Mouse (Mus musculus): ENCODE results near the gene Foxred2. TPM values are rescaled to one million over a fixed set of nuclear protein-coding genes. Genes with fewer than 3 reads are reported as not detected.

The Foxred2 gene
- polyA plus RNA-seq, 1 experiment from 2014 or later: 4.5 TPM

- H3K9ac ChIP-seq (ENCODE audit: low read depth, low read length): no peak overlapping the region
- no peak overlapping the region for H3K4me3 ChIP-seq (ENCODE audit: low read depth, low read length)
- no peak overlapping the region for H3K4me2 ChIP-seq (ENCODE audit: low read depth, low read length)
- no peak overlapping the region for H3K27ac ChIP-seq (replicated peaks; ENCODE audit: low read depth, low read length)
- H3K36me3 ChIP-seq (ENCODE audit: control insufficient read depth, insufficient read depth, low read length): peaks cover 69% of the 10 kb centered on the region
- no peaks in the 10 kb centered on the region for H3K4me1 ChIP-seq (ENCODE audit: control insufficient read depth, insufficient read depth, low read length)
- H3K27me3 ChIP-seq (replicated peaks; ENCODE audit: control insufficient read depth, insufficient read depth, low read length): no peaks in the 10 kb centered on the region
- ATAC-seq (ENCODE audit: low read depth) (peak; percentile 55; the same call in 1 of the 2 replicates), DNase-seq (ENCODE audit: low spot score) (peak; percentile 89)
- WGBS: 37% methylated on average over 8 of the region's 8 CpGs
- no peaks in the 10 kb centered on the region for H3K9me3 ChIP-seq (ENCODE audit: control insufficient read depth, low read length)
These were observed 39.5 kb downstream of the Foxred2 start for GRCm38 (mm10) chr15:77916851-77917544.

- H3K4me2 ChIP-seq (ENCODE audit: low read depth, low read length): no peak overlapping the region
- WGBS: 93% methylated on average over 4 of the region's 4 CpGs
- no peak overlapping the region for H3K9ac ChIP-seq (ENCODE audit: low read depth, low read length)
- no peaks in the 10 kb centered on the region for H3K9me3 ChIP-seq (ENCODE audit: control insufficient read depth, low read length)
- H3K4me3 ChIP-seq (ENCODE audit: low read depth, low read length): no peak overlapping the region
- H3K27ac ChIP-seq (replicated peaks; ENCODE audit: low read depth, low read length): no peak overlapping the region
- peaks cover 55% of the 10 kb centered on the region for H3K36me3 ChIP-seq (ENCODE audit: control insufficient read depth, insufficient read depth, low read length)
- DNase-seq (ENCODE audit: low spot score) (no peak), ATAC-seq (ENCODE audit: low read depth) (no peak)
- H3K27me3 ChIP-seq (replicated peaks; ENCODE audit: control insufficient read depth, insufficient read depth, low read length): no peaks in the 10 kb centered on the region
- H3K4me1 ChIP-seq (ENCODE audit: control insufficient read depth, insufficient read depth, low read length): no peaks in the 10 kb centered on the region
These were observed 41.2 kb downstream of the Foxred2 start for GRCm38 (mm10) chr15:77915287-77915686.

- 93% methylated on average over 3 of the region's 3 CpGs for WGBS
These were observed 42.0 kb downstream of the Foxred2 start for GRCm38 (mm10) chr15:77914507-77914906.

GRCm38 (mm10) chr15:77913054-77913453 is 43.5 kb downstream of the Foxred2 start:
- ATAC-seq (ENCODE audit: low read depth) (no peak), DNase-seq (ENCODE audit: low spot score) (no peak)
- Histone ChIP-seq H3K9me3 (ENCODE audit: control insufficient read depth, low read length) (no peaks in the 10 kb centered on the region), H3K36me3 (ENCODE audit: control insufficient read depth, insufficient read depth, low read length) (peaks cover 35% of the 10 kb centered on the region), H3K4me1 (ENCODE audit: control insufficient read depth, insufficient read depth, low read length) (no peaks in the 10 kb centered on the region), H3K4me2 (ENCODE audit: low read depth, low read length) (no peak overlapping the region), H3K9ac (ENCODE audit: low read depth, low read length) (no peak overlapping the region), H3K27ac (replicated peaks; ENCODE audit: low read depth, low read length) (no peak overlapping the region), H3K27me3 (replicated peaks; ENCODE audit: control insufficient read depth, insufficient read depth, low read length) (no peaks in the 10 kb centered on the region), H3K4me3 (ENCODE audit: low read depth, low read length) (no peak overlapping the region)
- WGBS: 84% methylated on average over 8 of the region's 8 CpGs

More at GRCm38 (mm10) chr15:77914507-77914906, 42.0 kb downstream of the Foxred2 start:
- Histone ChIP-seq H3K9ac (ENCODE audit: low read depth, low read length) (no peak overlapping the region), H3K4me2 (ENCODE audit: low read depth, low read length) (no peak overlapping the region), H3K9me3 (ENCODE audit: control insufficient read depth, low read length) (no peaks in the 10 kb centered on the region), H3K27ac (replicated peaks; ENCODE audit: low read depth, low read length) (no peak overlapping the region), H3K4me1 (ENCODE audit: control insufficient read depth, insufficient read depth, low read length) (no peaks in the 10 kb centered on the region), H3K4me3 (ENCODE audit: low read depth, low read length) (no peak overlapping the region), H3K36me3 (ENCODE audit: control insufficient read depth, insufficient read depth, low read length) (peaks cover 47% of the 10 kb centered on the region), H3K27me3 (replicated peaks; ENCODE audit: control insufficient read depth, insufficient read depth, low read length) (no peaks in the 10 kb centered on the region)
- no peak for DNase-seq (ENCODE audit: low spot score)
- ATAC-seq (ENCODE audit: low read depth): no peak

- no peak overlapping the region for H3K4me2 ChIP-seq (ENCODE audit: low read depth, low read length)
- peaks cover 35% of the 10 kb centered on the region for H3K36me3 ChIP-seq (ENCODE audit: control insufficient read depth, insufficient read depth, low read length)
- no peaks in the 10 kb centered on the region for H3K9me3 ChIP-seq (ENCODE audit: control insufficient read depth, low read length)
- H3K27ac ChIP-seq (replicated peaks; ENCODE audit: low read depth, low read length): no peak overlapping the region; the same call in 1 of the 2 replicates
- ATAC-seq (ENCODE audit: low read depth) (no peak), DNase-seq (ENCODE audit: low spot score) (no peak)
- WGBS: 38% methylated on average over 7 of the region's 7 CpGs
- no peak overlapping the region for H3K4me3 ChIP-seq (ENCODE audit: low read depth, low read length)
- no peaks in the 10 kb centered on the region for H3K4me1 ChIP-seq (ENCODE audit: control insufficient read depth, insufficient read depth, low read length)
- H3K9ac ChIP-seq (ENCODE audit: low read depth, low read length): no peak overlapping the region
- no peaks in the 10 kb centered on the region for H3K27me3 ChIP-seq (replicated peaks; ENCODE audit: control insufficient read depth, insufficient read depth, low read length)
These were observed 43.9 kb downstream of the Foxred2 start for GRCm38 (mm10) chr15:77912585-77912984.

GRCm38 (mm10) chr15:77912048-77912447 is 44.5 kb downstream of the Foxred2 start:
- DNase-seq (ENCODE audit: low spot score) (no peak), ATAC-seq (ENCODE audit: low read depth) (no peak)
- no peak overlapping the region for H3K4me3 ChIP-seq (ENCODE audit: low read depth, low read length)
- no peak overlapping the region for H3K4me2 ChIP-seq (ENCODE audit: low read depth, low read length)
- H3K27ac ChIP-seq (replicated peaks; ENCODE audit: low read depth, low read length): no peak overlapping the region
- no peaks in the 10 kb centered on the region for H3K4me1 ChIP-seq (ENCODE audit: control insufficient read depth, insufficient read depth, low read length)
- WGBS: 52% methylated on average over 4 of the region's 5 CpGs
- peaks cover 34% of the 10 kb centered on the region for H3K36me3 ChIP-seq (ENCODE audit: control insufficient read depth, insufficient read depth, low read length)
- H3K27me3 ChIP-seq (replicated peaks; ENCODE audit: control insufficient read depth, insufficient read depth, low read length): no peaks in the 10 kb centered on the region
- no peak overlapping the region for H3K9ac ChIP-seq (ENCODE audit: low read depth, low read length)
- no peaks in the 10 kb centered on the region for H3K9me3 ChIP-seq (ENCODE audit: control insufficient read depth, low read length)

- Histone ChIP-seq H3K36me3 (ENCODE audit: control insufficient read depth, insufficient read depth, low read length) (peaks cover 24% of the 10 kb centered on the region), H3K4me2 (ENCODE audit: low read depth, low read length) (no peak overlapping the region), H3K4me1 (ENCODE audit: control insufficient read depth, insufficient read depth, low read length) (0 out of 2 replicates have a peak, but pooled peaks cover 4% of the 10 kb centered on the region), H3K9ac (ENCODE audit: low read depth, low read length) (no peak overlapping the region), H3K4me3 (ENCODE audit: low read depth, low read length) (no peak overlapping the region), H3K27ac (replicated peaks; ENCODE audit: low read depth, low read length) (no peak overlapping the region), H3K9me3 (ENCODE audit: control insufficient read depth, low read length) (no peaks in the 10 kb centered on the region), H3K27me3 (replicated peaks; ENCODE audit: control insufficient read depth, insufficient read depth, low read length) (no peaks in the 10 kb centered on the region)
- DNase-seq (ENCODE audit: low spot score) (no peak), ATAC-seq (ENCODE audit: low read depth) (no peak)
- WGBS: 14% methylated on average over 2 of the region's 2 CpGs
These were observed 45.5 kb downstream of the Foxred2 start for GRCm38 (mm10) chr15:77911065-77911464.

- H3K4me1 ChIP-seq (ENCODE audit: control insufficient read depth, insufficient read depth, low read length): peaks cover 23% of the 10 kb centered on the region
- no peak overlapping the region for H3K4me2 ChIP-seq (ENCODE audit: low read depth, low read length)
- 46% methylated on average over 9 of the region's 9 CpGs for WGBS
- H3K9me3 ChIP-seq (ENCODE audit: control insufficient read depth, low read length): no peaks in the 10 kb centered on the region
- H3K9ac ChIP-seq (ENCODE audit: low read depth, low read length): no peak overlapping the region
- H3K4me3 ChIP-seq (ENCODE audit: low read depth, low read length): no peak overlapping the region
- DNase-seq (ENCODE audit: low spot score): no peak
- H3K27ac ChIP-seq (replicated peaks; ENCODE audit: low read depth, low read length): no peak overlapping the region
- no peaks in the 10 kb centered on the region for H3K27me3 ChIP-seq (replicated peaks; ENCODE audit: control insufficient read depth, insufficient read depth, low read length)
- H3K36me3 ChIP-seq (ENCODE audit: control insufficient read depth, insufficient read depth, low read length): no peaks in the 10 kb centered on the region
- no peak for ATAC-seq (ENCODE audit: low read depth)
These were observed 48.6 kb downstream of the Foxred2 start for GRCm38 (mm10) chr15:77907646-77908518.
